Mouse (Mus musculus) forebrain, embryonic 11.5 days (tissue): ENCODE data around the gene Lims1. TPM values are rescaled to one million over a fixed set of nuclear protein-coding genes. Genes with fewer than 3 reads are reported as not detected.

ENCODE experiments used
- ATAC-seq: fragments of 200-750 bp; cut with Nextera tagmentation; replicated peaks from 2 replicates; pipeline ENCODE4 v1.8.0; 2017; ENCODE audit warnings: moderate TSS enrichment; ENCODE audit not compliant: low FRiP score
- DNase-seq: peaks from one replicate; pipeline ENCODE4 v3.0.0-alpha.2; 2017; ENCODE audit warnings: low spot score
- H3K27ac ChIP-seq: fragments of 300-500 bp; sonication (generic); 2 replicates; pipeline ENCODE4 v1.5.1; 2014; ENCODE audit warnings: low read depth, low read length
- H3K27me3 ChIP-seq: fragments of 300-500 bp; sonication (generic); 2 replicates; pipeline ENCODE4 v1.6.1; 2014; ENCODE audit warnings: mild to moderate bottlenecking, low read length, mixed read lengths; ENCODE audit not compliant: control insufficient read depth, insufficient read depth
- H3K36me3 ChIP-seq: fragments of 300-500 bp; sonication (generic); 2 replicates; pipeline ENCODE4 v1.6.1; 2014; ENCODE audit warnings: mild to moderate bottlenecking, low read length, moderate library complexity, mixed read lengths; ENCODE audit not compliant: control insufficient read depth, insufficient read depth
- H3K4me1 ChIP-seq: fragments of 300-500 bp; sonication (generic); replicated peaks from 2 replicates; pipeline ENCODE4 v1.6.1; 2014; ENCODE audit warnings: low read length, mixed read lengths; ENCODE audit not compliant: control insufficient read depth, insufficient read depth
- H3K4me2 ChIP-seq: fragments of 300-500 bp; sonication (generic); 2 replicates; pipeline ENCODE4 v1.6.1; 2014; ENCODE audit warnings: low read depth, mild to moderate bottlenecking, low read length, moderate library complexity, mixed read lengths; ENCODE audit not compliant: severe bottlenecking
- H3K4me3 ChIP-seq: fragments of 300-500 bp; sonication (generic); 2 replicates; pipeline ENCODE4 v1.5.1; 2014; ENCODE audit warnings: low read depth, low read length
- H3K9ac ChIP-seq: fragments of 300-500 bp; sonication (generic); 2 replicates; pipeline ENCODE4 v1.6.1; 2014; ENCODE audit warnings: low read length
- H3K9me3 ChIP-seq: fragments of 300-500 bp; sonication (generic); 2 replicates; pipeline ENCODE4 v1.6.1; 2016; ENCODE audit warnings: low read length, mixed read lengths; ENCODE audit not compliant: control insufficient read depth
- WGBS: fragments of 180-500 bp; shearing (Covaris S2); extraction: QIAGEN DNeasy Blood & Tissue Kit; methylation state at CpG from one replicate; pipeline ENCODE4 v1.1.7; 2014; 5-methylcytosine and 5-hydroxymethylcytosine counted together
- polyA plus RNA-seq: library from polyadenylated mRNA; unstranded; fragments of >200 nt; fragmentation: Nextera tagmentation; extraction: Ambion mirVana; gene quantifications from 2 replicates; pipeline ENCODE4 v1.2.1, GENCODE M21; 2014

The Lims1 gene
- polyA plus RNA-seq, 1 experiment from 2014 or later, result 73.4 TPM

DNA sequence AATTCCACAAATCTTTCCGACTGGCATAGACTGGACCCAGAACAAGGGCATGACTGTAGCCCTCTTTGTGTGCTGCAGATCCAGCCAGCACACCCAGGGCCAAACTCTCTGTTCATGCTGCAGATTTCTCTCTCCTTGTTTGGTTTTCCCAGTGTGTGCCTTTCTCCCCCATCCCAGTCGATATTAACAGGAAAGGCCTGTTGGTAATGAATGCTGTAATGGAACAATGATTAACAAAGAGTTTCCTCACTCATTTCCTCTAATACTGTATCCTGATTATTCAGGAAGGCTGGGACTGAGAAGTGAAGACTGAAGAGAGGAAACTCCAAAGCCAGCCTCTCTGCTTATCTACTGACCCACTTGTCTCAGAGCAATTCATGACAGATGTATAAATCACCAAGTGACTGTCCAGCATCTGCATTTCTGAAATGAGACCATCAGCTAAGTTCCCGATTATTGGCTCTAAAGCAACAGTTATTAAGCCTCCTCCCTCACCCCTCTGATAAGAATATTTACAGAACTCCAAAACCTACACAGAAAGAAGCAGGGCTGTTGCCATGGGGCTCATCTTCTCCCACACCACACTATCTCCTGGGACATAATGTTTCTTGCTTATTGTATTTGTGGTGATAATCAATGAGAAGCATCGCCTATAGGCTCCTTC is 82.2 kb downstream of the Lims1 start:
- Histone ChIP-seq H3K4me1 (no peaks in the 10 kb centered on the region), H3K4me3 (no peak overlapping the region), H3K27me3 (no peaks in the 10 kb centered on the region), H3K9me3 (no peaks in the 10 kb centered on the region), H3K4me2 (no peak overlapping the region), H3K9ac (no peak overlapping the region), H3K36me3 (no peaks in the 10 kb centered on the region), H3K27ac (no peak overlapping the region)
- DNase-seq (no peak), ATAC-seq (no peak)
- WGBS, result 88% methylated on average over 4 of the region's 4 CpGs

DNA sequence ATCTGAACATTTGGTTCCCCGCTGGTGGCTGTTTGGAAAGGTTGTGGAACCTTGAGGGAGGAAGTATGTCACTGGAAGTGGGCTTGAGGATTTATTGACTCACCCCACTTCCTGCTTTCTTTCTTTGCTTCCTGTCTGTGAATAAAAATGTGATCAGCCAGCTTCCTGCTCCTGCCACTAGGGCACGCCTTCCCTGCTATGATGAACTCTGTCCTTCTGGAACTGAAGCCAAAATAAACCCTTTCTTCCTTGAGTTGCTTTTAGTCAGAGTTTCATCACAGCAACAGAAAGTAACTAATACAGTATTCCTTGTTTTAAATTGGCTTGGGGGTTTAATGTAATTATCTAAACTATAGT is 82.7 kb downstream of the Lims1 start:
- no peaks in the 10 kb centered on the region for H3K9me3 ChIP-seq
- no peaks in the 10 kb centered on the region for H3K4me1 ChIP-seq
- H3K27me3 ChIP-seq, result no peaks in the 10 kb centered on the region
- no peaks in the 10 kb centered on the region for H3K36me3 ChIP-seq
- WGBS, result 83% methylated on average over 2 of the region's 2 CpGs
- H3K9ac ChIP-seq, result no peak overlapping the region
- no peak for ATAC-seq
- no peak overlapping the region for H3K4me3 ChIP-seq
- H3K4me2 ChIP-seq, result no peak overlapping the region
- H3K27ac ChIP-seq, result no peak overlapping the region
- DNase-seq, result no peak

DNA sequence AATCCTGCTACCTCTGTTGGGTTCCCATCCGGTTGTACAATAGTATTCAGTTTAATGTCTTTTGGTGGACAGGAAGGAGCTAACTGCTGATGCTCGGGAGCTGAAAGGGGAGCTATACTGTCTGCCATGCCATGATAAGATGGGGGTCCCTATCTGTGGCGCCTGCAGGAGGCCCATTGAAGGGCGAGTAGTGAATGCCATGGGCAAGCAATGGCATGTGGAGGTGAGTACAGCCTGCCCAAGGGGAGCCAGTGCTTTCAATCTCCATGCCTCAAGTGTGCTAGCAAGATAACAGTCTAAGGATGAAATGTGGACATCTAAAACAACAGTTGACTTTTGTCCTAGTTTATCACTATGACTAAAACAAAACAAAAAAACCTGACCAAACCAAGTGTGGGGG is 89.1 kb downstream of the Lims1 start:
- H3K4me2 ChIP-seq, result no peak overlapping the region
- no peaks in the 10 kb centered on the region for H3K9me3 ChIP-seq
- 85% methylated on average over 4 of the region's 4 CpGs for WGBS
- DNase-seq (no peak), ATAC-seq (no peak)
- H3K27ac ChIP-seq, result no peak overlapping the region
- H3K27me3 ChIP-seq, result no peaks in the 10 kb centered on the region
- H3K4me3 ChIP-seq, result no peak overlapping the region
- H3K9ac ChIP-seq, result no peak overlapping the region
- H3K4me1 ChIP-seq, result no peaks in the 10 kb centered on the region
- H3K36me3 ChIP-seq, result peaks cover 5% of the 10 kb centered on the region; the same call in 1 of the 2 replicates

DNA sequence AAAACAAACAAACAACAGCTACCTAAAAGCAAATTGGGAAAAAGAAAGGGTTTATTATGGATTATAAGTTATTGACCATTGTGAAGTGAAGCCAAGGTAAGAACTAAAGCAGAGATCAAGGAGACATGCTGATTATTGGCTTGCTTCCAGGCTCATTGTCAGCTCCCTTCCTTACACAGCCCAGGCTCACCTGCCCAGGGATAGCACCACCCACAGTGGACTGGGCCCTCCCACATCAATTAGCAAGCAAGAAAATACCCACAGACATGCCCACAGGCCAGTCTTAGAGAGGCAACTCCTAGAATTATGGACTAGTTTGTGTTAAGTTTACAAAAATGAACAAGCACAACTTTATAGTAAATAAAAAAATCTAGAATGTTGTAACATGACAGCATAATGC is 89.6 kb downstream of the Lims1 start:
- no peak overlapping the region for H3K4me2 ChIP-seq
- ATAC-seq (no peak), DNase-seq (no peak)
- H3K9me3 ChIP-seq, result no peaks in the 10 kb centered on the region
- H3K36me3 ChIP-seq, result peaks cover 5% of the 10 kb centered on the region; the same call in 1 of the 2 replicates
- H3K4me1 ChIP-seq, result no peaks in the 10 kb centered on the region
- H3K27ac ChIP-seq, result no peak overlapping the region
- H3K4me3 ChIP-seq, result no peak overlapping the region
- H3K27me3 ChIP-seq, result no peaks in the 10 kb centered on the region
- no peak overlapping the region for H3K9ac ChIP-seq

DNA sequence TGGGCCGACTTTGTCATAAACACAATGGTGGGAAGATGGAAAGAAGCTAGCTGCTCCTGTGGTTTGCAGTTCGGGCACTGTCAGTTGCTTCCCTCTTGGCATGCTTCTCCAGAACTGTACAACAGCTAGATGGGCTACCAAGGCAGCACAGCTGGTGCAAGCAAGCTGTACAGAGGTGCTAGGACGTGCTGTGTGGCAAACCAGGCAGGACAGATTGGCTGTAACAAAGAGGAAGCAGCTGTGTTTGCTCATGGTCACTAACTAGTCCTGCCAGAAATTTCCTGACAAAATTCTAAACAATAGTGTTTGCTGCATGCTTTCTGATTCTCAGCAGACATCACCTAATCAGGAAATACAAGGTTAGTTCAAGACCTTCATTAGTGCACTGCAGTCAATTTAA is 93.4 kb downstream of the Lims1 start:
- no peaks in the 10 kb centered on the region for H3K4me1 ChIP-seq
- ATAC-seq (no peak), DNase-seq (no peak)
- H3K4me2 ChIP-seq, result no peak overlapping the region
- no peak overlapping the region for H3K9ac ChIP-seq
- H3K9me3 ChIP-seq, result no peaks in the 10 kb centered on the region
- WGBS, result 94% methylated on average over 3 of the region's 3 CpGs
- H3K27me3 ChIP-seq, result no peaks in the 10 kb centered on the region
- H3K27ac ChIP-seq, result no peak overlapping the region
- H3K36me3 ChIP-seq, result peaks cover 5% of the 10 kb centered on the region; the same call in 1 of the 2 replicates
- no peak overlapping the region for H3K4me3 ChIP-seq

DNA sequence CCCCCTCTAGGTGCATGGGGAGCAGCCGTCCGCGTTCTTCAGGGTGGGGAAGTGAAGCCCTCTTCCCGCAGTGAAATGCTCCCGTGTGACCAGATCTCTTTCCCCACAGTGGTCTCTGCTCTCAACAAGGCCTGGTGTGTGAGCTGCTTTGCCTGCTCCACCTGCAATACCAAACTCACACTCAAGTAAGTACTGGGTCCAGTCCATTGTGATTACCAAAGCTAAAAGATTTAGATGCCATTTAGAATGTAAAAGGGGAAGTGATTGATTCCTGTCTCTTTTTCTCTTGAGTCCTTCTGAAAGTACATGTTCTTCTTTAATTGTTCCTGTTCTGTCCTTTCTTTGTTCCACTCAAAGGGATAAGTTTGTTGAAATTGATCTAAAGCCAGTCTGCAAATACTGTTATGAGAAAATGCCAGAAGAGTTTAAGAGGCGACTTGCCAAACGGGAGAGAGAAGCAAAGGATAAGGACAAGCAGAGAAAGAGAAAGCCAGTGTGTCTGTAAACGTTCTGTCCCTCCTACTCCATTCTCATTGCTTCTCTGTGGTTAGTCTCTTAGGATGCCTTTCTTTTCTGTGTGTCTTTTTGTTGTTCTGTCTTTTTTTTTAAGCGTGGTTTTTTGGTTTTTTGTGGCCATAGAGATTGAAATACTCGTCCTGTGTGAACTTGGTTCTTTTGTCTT is 95.2 kb downstream of the Lims1 start:
- 84% methylated on average over 10 of the region's 10 CpGs for WGBS
- DNase-seq, result no peak
- no peak for ATAC-seq
- no peaks in the 10 kb centered on the region for H3K4me1 ChIP-seq
- H3K4me2 ChIP-seq, result no peak overlapping the region
- no peak overlapping the region for H3K4me3 ChIP-seq
- H3K9me3 ChIP-seq, result no peaks in the 10 kb centered on the region
- H3K9ac ChIP-seq, result no peak overlapping the region
- no peaks in the 10 kb centered on the region for H3K27me3 ChIP-seq
- H3K27ac ChIP-seq, result no peak overlapping the region
- peaks cover 5% of the 10 kb centered on the region; the same call in 1 of the 2 replicates for H3K36me3 ChIP-seq

DNA sequence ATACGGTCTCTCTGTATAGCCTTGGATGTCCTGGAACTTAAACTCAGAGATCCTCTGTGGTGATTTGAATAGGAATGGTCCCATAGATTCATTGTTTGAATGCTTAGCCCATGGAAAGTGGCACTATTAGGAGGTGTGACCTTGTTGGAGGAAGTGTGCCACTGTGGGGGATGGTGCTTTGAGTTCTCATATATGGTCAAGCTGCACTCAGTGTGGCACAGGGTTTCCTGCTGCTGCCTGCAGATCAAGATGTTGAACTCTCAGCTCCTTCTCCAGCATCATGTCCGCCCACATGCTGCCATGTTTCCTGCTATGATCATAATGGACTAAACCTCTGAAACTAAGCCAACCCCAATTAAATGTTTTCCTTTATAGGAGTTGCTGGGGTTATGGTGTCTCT is 104.7 kb downstream of the Lims1 start:
- ATAC-seq (no peak), DNase-seq (no peak)
- no peaks in the 10 kb centered on the region for H3K4me1 ChIP-seq
- WGBS, result 94% methylated on average over 2 of the region's 2 CpGs
- H3K4me3 ChIP-seq, result no peak overlapping the region
- no peak overlapping the region for H3K27ac ChIP-seq
- no peaks in the 10 kb centered on the region for H3K9me3 ChIP-seq
- H3K4me2 ChIP-seq, result no peak overlapping the region
- H3K9ac ChIP-seq, result no peak overlapping the region
- no peaks in the 10 kb centered on the region for H3K36me3 ChIP-seq
- no peaks in the 10 kb centered on the region for H3K27me3 ChIP-seq

DNA sequence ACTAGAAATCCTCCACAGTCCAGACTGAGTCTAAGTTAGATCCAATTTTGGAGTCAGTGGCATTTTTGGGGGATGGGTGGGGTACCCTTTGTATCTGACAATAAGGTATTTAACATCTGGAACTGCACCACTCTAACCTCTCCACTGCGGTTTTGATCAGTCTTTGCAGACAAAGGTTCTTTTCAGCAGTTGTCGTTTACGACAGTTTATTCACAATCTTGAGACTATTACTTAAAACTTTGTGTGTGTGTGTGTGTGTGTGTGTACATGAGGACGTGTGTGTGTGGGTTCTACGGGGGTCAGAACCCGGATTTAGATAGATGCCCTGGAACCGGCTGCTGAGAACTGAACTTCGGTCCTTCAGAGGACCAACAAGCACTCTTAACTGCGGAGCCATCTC is 122.6 kb downstream of the Lims1 start:
- no peaks in the 10 kb centered on the region for H3K27me3 ChIP-seq
- peak overlapping the region; percentile 85 for H3K9ac ChIP-seq
- no peaks in the 10 kb centered on the region for H3K9me3 ChIP-seq
- H3K36me3 ChIP-seq, result no peaks in the 10 kb centered on the region
- ATAC-seq (0 out of 2 replicates have a peak, but pooled peaks have one; percentile 8), DNase-seq (peak; percentile 52)
- H3K4me2 ChIP-seq, result peak overlapping the region; percentile 77
- H3K4me1 ChIP-seq, result no peaks in the 10 kb centered on the region; the same call in 1 of the 2 replicates
- H3K4me3 ChIP-seq, result peak overlapping the region; percentile 86
- WGBS, result 24% methylated on average over 9 of the region's 9 CpGs
- no peak overlapping the region for H3K27ac ChIP-seq
